Mouse (Mus musculus): ENCODE measurements around the gene Nr2c2.

DNA sequence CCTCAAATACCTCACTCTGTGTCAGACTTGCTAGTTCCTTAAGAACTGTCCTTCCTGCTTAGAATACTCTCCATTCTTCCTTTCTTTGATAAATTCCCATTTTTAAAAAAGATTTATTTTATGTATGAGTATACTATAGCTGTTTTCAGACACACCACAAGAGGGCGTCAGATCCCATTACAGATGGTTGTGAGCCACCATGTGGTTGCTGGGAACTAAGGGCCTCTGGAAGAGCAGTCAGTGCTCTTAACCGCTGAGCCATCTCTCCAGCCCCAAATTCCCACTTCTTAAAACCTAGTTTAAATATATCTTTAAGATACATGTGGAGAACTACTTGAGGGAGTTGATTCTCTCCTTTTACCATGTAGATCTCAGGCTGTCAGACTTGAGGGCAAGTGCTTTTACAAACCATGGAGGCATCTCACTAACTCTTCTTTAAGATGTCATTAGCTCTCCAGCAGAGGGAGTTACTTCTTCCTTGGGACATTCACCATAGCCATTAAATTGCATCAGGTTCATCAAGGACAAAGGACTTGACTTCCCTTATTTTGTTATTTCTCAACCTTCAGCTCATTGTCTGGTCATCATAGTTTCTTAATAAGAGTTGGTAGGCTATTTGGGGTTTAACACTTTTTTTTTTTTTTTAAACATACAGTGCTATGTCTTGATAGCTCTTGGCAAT is 9.6 kb downstream of the Nr2c2 start:
- TF ChIP-seq POLR2A (IDR thresholded peaks at IDR 0.05; ENCODE audit: borderline replicate concordance, control insufficient read depth, low read depth, low read length) (no peak), CTCF (IDR thresholded peaks at IDR 0.05; ENCODE audit: control insufficient read depth, insufficient read depth, low read length) (no peak)

Measured in bone marrow, adult 2 months (tissue).